In the genomic region with DNA sequence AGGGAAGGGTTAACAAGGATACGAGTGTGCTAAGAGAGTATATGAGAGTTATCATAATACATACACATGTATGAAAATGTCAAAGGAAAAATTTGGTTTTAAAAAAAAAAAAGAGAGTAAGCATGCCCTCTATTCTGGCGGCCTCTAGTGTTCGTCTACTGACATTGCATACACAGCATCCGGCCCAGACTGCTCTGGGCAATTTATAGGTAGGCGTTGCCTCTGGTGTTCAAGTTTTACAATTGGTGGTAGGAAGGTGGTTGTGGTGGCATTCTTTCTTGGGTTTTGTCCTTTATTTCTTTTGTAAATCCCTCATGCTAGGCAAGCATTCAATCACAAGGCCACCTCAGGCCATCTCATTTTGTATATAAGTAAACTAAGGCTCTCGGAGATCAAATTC, we compare ENCODE assay signal across 10 mouse cellular contexts. TPM values are rescaled to one million over a fixed set of nuclear protein-coding genes. Genes with fewer than 3 reads are reported as not detected.
DNase-seq lines count a peak whose midpoint lies in the region; ATAC-seq and TF ChIP-seq lines count a peak whose summit lies in the region.
"Had no signal": no experiment of that assay in that cellular context is flagged by ENCODE, and none has a peak within 500 bp of the region (broad histone marks: within the 10 kb centered on the region; RNA-seq: fewer than 3 reads in every experiment).

No protein-coding gene starts in this region.

- TF ChIP-seq CTCF in liver, postnatal 0 days (IDR thresholded peaks at IDR 0.05; ENCODE audit: low read depth) = peak; percentile 74

- ATAC-seq in cerebellum, adult (ENCODE audit: insufficient number of reproducible peaks, low FRiP score, low TSS enrichment) = no peak
- no peak for ATAC-seq in liver, postnatal 0 days

- no peak overlapping the region for H3K4me2 ChIP-seq in liver, postnatal 0 days (ENCODE audit: low read depth, low read length)
- H3K4me2 ChIP-seq: limb, embryonic 12.5 days; stomach, embryonic 15.5 days had no signal

- DNase-seq in cerebellum, adult 18-20 months = peak; percentile 58 to 64
- DNase-seq in ovary, postnatal 36 days (ENCODE audit: low spot score) = peak; percentile 13
- no peak for DNase-seq in ovary, adult 18-20 months (ENCODE audit: low spot score)
- DNase-seq in cerebellum, postnatal 10 days = peak; percentile 74 to 76
- DNase-seq in kidney, adult 8-10 months = peak; percentile 14 to 45
- DNase-seq in liver, postnatal 0 days = peak; percentile 29
- DNase-seq in testis, postnatal 10 days (ENCODE audit: low spot score) = peak; percentile 64

- H3K9ac ChIP-seq in liver, postnatal 0 days (replicated peaks) = no peak overlapping the region
- H3K9ac ChIP-seq: limb, embryonic 12.5 days; stomach, embryonic 15.5 days had no signal

- TF ChIP-seq EP300 in liver, postnatal 0 days (IDR thresholded peaks at IDR 0.05; ENCODE audit: low read depth) = no peak

- H3K4me3 ChIP-seq in liver, postnatal 0 days (ENCODE audit: low read depth, low read length) = no peak overlapping the region
- H3K4me3 ChIP-seq: limb, embryonic 12.5 days; stomach, embryonic 15.5 days had no signal

- H3K36me3 ChIP-seq in liver, postnatal 0 days (replicated peaks; ENCODE audit: insufficient read depth, low read length) = no peaks in the 10 kb centered on the region
- H3K36me3 ChIP-seq: limb, embryonic 12.5 days; stomach, embryonic 15.5 days had no signal

- no peaks in the 10 kb centered on the region for H3K4me1 ChIP-seq in liver, postnatal 0 days (ENCODE audit: insufficient read depth)
- H3K4me1 ChIP-seq: limb, embryonic 12.5 days; stomach, embryonic 15.5 days had no signal

- H3K27ac ChIP-seq in liver, postnatal 0 days (ENCODE audit: low read depth) = no peak overlapping the region
- H3K27ac ChIP-seq: limb, embryonic 12.5 days; stomach, embryonic 15.5 days had no signal

- no peaks in the 10 kb centered on the region for H3K27me3 ChIP-seq in liver, postnatal 0 days (ENCODE audit: insufficient read depth, low read length)
- H3K27me3 ChIP-seq: limb, embryonic 12.5 days; stomach, embryonic 15.5 days had no signal

- WGBS in liver, postnatal 0 days (ENCODE audit: insufficient replicate concordance) = 23% methylated on average over 6 of the region's 6 CpGs

- no peaks in the 10 kb centered on the region for H3K9me3 ChIP-seq in liver, postnatal 0 days (ENCODE audit: low read length)
- H3K9me3 ChIP-seq: stomach, embryonic 15.5 days had no signal

RNA-seq across cellular contexts. Expression of gene Krtap17-1, which starts 11.1 kb away (rescaled TPM):
- polyA plus RNA-seq in liver, postnatal 0 days (2015; fragmentation: Nextera tagmentation; extraction: Ambion mirVana) = not detected in 2 replicates
- polyA plus RNA-seq: stomach, embryonic 15.5 days had no signal

RNA-seq across cellular contexts. Expression of gene Krt33a, which starts 11.2 kb away (rescaled TPM):
- not detected in 2 replicates for polyA plus RNA-seq in liver, postnatal 0 days (2015; fragmentation: Nextera tagmentation; extraction: Ambion mirVana)
- polyA plus RNA-seq: limb, embryonic 12.5 days had no signal

RNA-seq across cellular contexts. Expression of gene Krtap16-1, which starts 18.4 kb away (rescaled TPM):
- not detected in 2 replicates for polyA plus RNA-seq in liver, postnatal 0 days (2015; fragmentation: Nextera tagmentation; extraction: Ambion mirVana)
- polyA plus RNA-seq: limb, embryonic 12.5 days; stomach, embryonic 15.5 days had no signal

RNA-seq across cellular contexts. Expression of gene Krt33b, which starts 24.8 kb away (rescaled TPM):
- not detected in 2 replicates for polyA plus RNA-seq in liver, postnatal 0 days (2015; fragmentation: Nextera tagmentation; extraction: Ambion mirVana)
- polyA plus RNA-seq: stomach, embryonic 15.5 days had no signal

RNA-seq across cellular contexts. Expression of gene Krtap29-1, which starts 26.0 kb away (rescaled TPM):
- not detected in 2 replicates for polyA plus RNA-seq in liver, postnatal 0 days (2015; fragmentation: Nextera tagmentation; extraction: Ambion mirVana)
- polyA plus RNA-seq: limb, embryonic 12.5 days; stomach, embryonic 15.5 days had no signal
